Mouse (Mus musculus): ENCODE measurements around the gene 2700049A03Rik.

Gene 2700049A03Rik

DNA sequence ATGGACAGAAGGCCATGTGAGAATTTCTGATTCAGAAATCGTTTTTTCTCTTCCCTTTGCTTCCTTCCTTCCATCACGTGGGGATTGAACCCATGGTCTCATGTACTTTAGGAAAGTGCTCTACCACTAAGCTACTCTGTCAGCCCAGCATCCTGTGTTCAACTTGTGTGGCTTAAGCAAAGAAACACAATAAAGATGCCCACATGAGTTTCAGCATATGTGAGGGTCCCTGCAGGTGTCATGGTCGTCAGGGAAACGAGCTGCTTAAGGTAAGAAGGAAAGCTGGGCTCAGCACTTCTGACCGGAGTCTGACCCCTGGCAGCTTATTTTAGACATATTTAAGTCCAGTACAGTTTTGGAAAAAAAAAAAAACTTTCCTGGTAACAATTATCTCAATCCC is 134.5 kb downstream of the 2700049A03Rik start:
- DNase-seq (ENCODE audit: low spot score), result no peak

DNA sequence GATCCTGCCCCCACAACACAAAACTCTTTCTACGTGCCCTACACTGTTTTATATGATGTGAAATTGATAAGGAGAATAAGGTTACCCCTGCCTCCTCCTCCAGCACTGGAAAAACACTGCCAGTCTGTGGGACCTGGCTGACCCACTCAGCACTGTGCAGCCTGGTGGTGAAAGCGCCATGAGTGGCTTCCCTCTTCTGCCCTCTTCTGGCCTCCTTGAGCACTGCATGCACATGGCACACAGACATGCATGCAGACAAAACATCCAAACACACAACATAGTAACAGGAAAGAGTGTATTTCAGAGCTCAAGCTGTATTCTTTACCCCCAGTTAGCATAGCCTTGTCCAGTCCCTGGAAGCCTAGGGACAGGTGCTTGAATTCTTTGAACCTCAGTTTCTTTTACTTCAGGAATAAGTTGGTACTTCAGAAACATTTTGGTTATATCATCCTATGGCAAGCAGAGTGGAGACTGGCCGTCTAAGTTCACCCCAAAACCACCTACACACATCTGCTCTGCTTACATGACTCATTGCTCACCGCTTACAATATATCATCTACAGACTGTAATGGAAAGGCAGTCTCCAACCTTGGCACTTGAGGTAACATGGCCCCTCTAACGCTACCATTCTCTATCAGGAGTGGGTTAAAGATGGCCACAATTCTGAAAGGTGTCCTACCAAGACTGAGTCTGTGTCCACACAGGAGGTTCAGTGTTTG is 138.0 kb downstream of the 2700049A03Rik start:
- no peak for DNase-seq (ENCODE audit: low spot score)

GRCm38 (mm10) chr12:71275906-71276595 is 139.4 kb downstream of the 2700049A03Rik start:
- DNase-seq (ENCODE audit: low spot score), result no peak

DNA sequence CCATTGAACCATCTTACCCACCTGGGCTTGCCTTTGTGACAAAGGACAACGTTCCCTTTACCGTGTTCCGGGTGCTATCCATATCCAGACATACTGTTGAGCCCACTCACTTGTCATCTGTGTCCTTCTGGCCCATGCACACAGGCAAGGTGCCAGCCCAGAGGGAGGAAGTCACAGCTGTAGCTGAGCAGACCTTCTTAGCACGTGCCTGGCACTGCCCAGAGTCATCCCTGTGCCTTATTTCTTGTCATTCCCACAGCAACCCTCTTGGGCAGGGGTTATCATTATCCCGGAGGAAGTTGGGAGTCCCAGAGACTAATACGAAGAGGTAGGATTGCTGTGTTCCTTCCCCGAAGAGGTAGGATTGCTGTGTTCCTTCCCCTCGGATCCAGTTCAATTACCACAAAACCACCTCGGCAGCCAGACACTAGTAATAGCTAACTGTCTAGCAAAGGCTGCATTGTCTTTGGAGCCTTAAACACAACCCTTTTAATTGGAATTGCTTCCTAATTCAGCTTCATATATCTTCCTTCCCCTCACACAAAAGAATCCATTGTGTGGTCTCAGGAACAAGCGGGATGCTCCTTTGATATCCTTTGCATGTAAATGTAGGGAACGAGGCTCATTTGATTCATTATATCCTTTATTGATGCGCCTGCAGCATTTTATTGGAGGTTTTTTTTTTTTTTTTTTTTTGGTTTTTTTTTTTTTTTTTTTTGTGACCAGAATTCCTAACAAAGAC is 143.0 kb downstream of the 2700049A03Rik start:
- no peak for DNase-seq (ENCODE audit: low spot score)

DNA sequence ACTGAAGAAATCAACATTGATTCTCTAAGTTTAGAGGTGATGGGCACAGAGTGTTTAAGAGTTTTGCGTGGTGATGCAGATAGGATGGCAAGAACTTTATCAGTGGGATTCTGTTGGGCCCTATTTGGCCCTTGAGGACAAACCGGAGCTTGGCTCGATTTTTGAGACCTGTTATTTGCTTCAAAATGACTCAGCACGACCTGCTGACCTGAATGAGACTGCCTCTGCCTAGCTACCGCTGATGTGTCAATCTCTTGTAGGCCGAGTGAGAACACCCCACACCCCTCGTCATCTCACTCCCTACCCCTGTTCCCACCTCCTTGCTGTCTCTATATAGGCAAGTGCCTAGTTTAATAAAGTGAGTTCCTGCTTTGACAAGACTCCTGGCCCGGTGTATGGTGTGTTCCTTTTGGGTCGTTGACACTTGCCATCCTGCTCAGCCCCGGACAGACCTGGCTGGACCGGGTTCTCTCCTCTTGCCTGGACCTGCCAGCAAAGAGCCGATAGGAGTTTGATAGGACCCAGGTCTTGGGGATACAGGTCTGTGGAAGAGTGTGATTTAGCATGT is 144.6 kb downstream of the 2700049A03Rik start:
- no peak for DNase-seq (ENCODE audit: low spot score)

- no peak for DNase-seq (ENCODE audit: low spot score)
Measured at GRCm38 (mm10) chr12:71285399-71285798, 148.8 kb downstream of the 2700049A03Rik start.

DNA sequence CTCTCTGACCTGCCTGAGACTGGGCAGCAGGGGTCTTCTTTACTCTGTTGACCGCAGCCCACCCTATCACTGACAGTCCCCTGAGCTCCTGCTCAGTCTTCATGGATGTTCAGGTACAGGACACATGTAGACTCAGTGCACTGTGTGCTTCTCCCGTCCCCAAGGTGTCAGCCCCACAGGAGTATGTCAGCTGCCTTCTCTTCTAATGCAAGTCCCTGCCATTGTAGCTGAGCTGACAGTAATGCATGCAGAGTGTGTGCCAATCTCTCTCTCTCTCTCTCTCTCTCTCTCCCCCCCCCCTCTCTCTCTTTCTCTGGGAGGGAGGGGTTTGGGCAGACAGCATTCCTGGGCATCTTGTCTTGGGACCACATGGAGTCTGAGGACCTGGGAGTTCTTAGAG is 153.8 kb downstream of the 2700049A03Rik start:
- no peak for DNase-seq (ENCODE audit: low spot score)

Measured in embryo, embryonic 10.5 days (tissue).